Mouse (Mus musculus) macrophage (primary cell): ENCODE data around the gene Tuba1a. TPM values are rescaled to one million over a fixed set of nuclear protein-coding genes. Genes with fewer than 3 reads are reported as not detected.
"Not testable (repeated sequence)": the region's sequence is repeated elsewhere in the genome, so short reads cannot be mapped to it uniquely, and the experiment has no call there.

Experiments
- H3K27ac ChIP-seq: fragments of 350-480 bp; formaldehyde crosslinking; 2 replicates; pipeline ENCODE4 v1.9.0; 2021
- H3K36me3 ChIP-seq: fragments of 350-480 bp; formaldehyde crosslinking; 2 replicates; pipeline ENCODE4 v1.9.0; 2021; ENCODE audit errors: inconsistent target
- H3K4me3 ChIP-seq: fragments of 350-480 bp; formaldehyde crosslinking; 2 replicates; pipeline ENCODE4 v1.9.0; 2021; ENCODE audit errors: inconsistent target
- H3K79me2 ChIP-seq: fragments of 350-480 bp; formaldehyde crosslinking; 2 replicates; pipeline ENCODE4 v1.9.0; 2021; ENCODE audit errors: inconsistent target
- WGBS: methylation state at CpG from one replicate; pipeline ENCODE4 v1.1.7; 2026; ENCODE audit warnings: inconsistent platforms; ENCODE audit not compliant: missing documents; 5-methylcytosine and 5-hydroxymethylcytosine counted together
- polyA plus RNA-seq: library from polyadenylated mRNA; stranded (reverse); fragments of 250-400 nt; gene quantifications from 3 replicates; pipeline ENCODE4 v1.2.4, GENCODE M21; 2018; ENCODE audit warnings: inconsistent platforms

The Tuba1a gene
- polyA plus RNA-seq, 1 experiment from 2014 or later: 73.9 TPM

GRCm38 (mm10) chr15:98977759-98978408 is 24.4 kb upstream of the Tuba1a start:
- 96% methylated on average over 14 of the region's 14 CpGs for WGBS
- no peak overlapping the region for H3K4me3 ChIP-seq
- H3K36me3 ChIP-seq: no peaks in the 10 kb centered on the region
- no peaks in the 10 kb centered on the region for H3K79me2 ChIP-seq
- H3K27ac ChIP-seq: no peak overlapping the region

GRCm38 (mm10) chr15:98976763-98977758 is 23.6 kb upstream of the Tuba1a start:
- WGBS: 86% methylated on average over 21 of the region's 21 CpGs
- Histone ChIP-seq H3K4me3 (no peak overlapping the region), H3K27ac (no peak overlapping the region), H3K36me3 (no peaks in the 10 kb centered on the region), H3K79me2 (no peaks in the 10 kb centered on the region)

- WGBS: 61% methylated on average over 9 of the region's 9 CpGs
- H3K27ac ChIP-seq: no peak overlapping the region
Measured at GRCm38 (mm10) chr15:98973015-98973614, 19.6 kb upstream of the Tuba1a start.

GRCm38 (mm10) chr15:98971576-98972320 is 18.2 kb upstream of the Tuba1a start:
- not testable (repeated sequence) for H3K4me3 ChIP-seq, H3K36me3 ChIP-seq, H3K27ac ChIP-seq, H3K79me2 ChIP-seq
- 88% methylated on average over 15 of the region's 15 CpGs for WGBS

More at GRCm38 (mm10) chr15:98973015-98973614, 19.6 kb upstream of the Tuba1a start:
- H3K36me3 ChIP-seq: no peaks in the 10 kb centered on the region
- H3K4me3 ChIP-seq: no peak overlapping the region
- no peaks in the 10 kb centered on the region for H3K79me2 ChIP-seq

- WGBS: 75% methylated on average over 4 of the region's 4 CpGs
Measured at GRCm38 (mm10) chr15:98971111-98971510, 17.6 kb upstream of the Tuba1a start.

GRCm38 (mm10) chr15:98969372-98970101 is 16.0 kb upstream of the Tuba1a start:
- 49% methylated on average over 16 of the region's 16 CpGs for WGBS
- H3K27ac ChIP-seq: no peak overlapping the region

More at GRCm38 (mm10) chr15:98971111-98971510, 17.6 kb upstream of the Tuba1a start:
- no peaks in the 10 kb centered on the region for H3K79me2 ChIP-seq
- H3K4me3 ChIP-seq: no peak overlapping the region
- H3K27ac ChIP-seq: no peak overlapping the region
- H3K36me3 ChIP-seq: no peaks in the 10 kb centered on the region

GRCm38 (mm10) chr15:98968701-98969371 is 15.3 kb upstream of the Tuba1a start:
- Histone ChIP-seq H3K4me3 (no peak overlapping the region), H3K36me3 (no peaks in the 10 kb centered on the region), H3K79me2 (no peaks in the 10 kb centered on the region), H3K27ac (no peak overlapping the region)
- 90% methylated on average over 11 of the region's 12 CpGs for WGBS

More at GRCm38 (mm10) chr15:98969372-98970101, 16.0 kb upstream of the Tuba1a start:
- no peaks in the 10 kb centered on the region for H3K79me2 ChIP-seq
- H3K4me3 ChIP-seq: no peak overlapping the region
- H3K36me3 ChIP-seq: no peaks in the 10 kb centered on the region

GRCm38 (mm10) chr15:98959531-98959930 is 6.0 kb upstream of the Tuba1a start:
- no peak overlapping the region for H3K27ac ChIP-seq
- WGBS: 94% methylated on average over 3 of the region's 3 CpGs
- H3K36me3 ChIP-seq: no peaks in the 10 kb centered on the region
- no peak overlapping the region for H3K4me3 ChIP-seq
- no peaks in the 10 kb centered on the region for H3K79me2 ChIP-seq

GRCm38 (mm10) chr15:98958901-98959420 is 5.5 kb upstream of the Tuba1a start:
- WGBS: 73% methylated on average over 3 of the region's 4 CpGs
- Histone ChIP-seq H3K36me3 (no peaks in the 10 kb centered on the region), H3K4me3 (no peak overlapping the region), H3K27ac (no peak overlapping the region), H3K79me2 (no peaks in the 10 kb centered on the region)

- Histone ChIP-seq H3K79me2 (peaks cover 4% of the 10 kb centered on the region), H3K27ac (no peak overlapping the region), H3K36me3 (no peaks in the 10 kb centered on the region), H3K4me3 (no peak overlapping the region)
- WGBS: 97% methylated on average over 2 of the region's 5 CpGs
Measured at GRCm38 (mm10) chr15:98957475-98957874, 4.0 kb upstream of the Tuba1a start.

GRCm38 (mm10) chr15:98956000-98956399 is 2.5 kb upstream of the Tuba1a start:
- Histone ChIP-seq H3K36me3 (no peaks in the 10 kb centered on the region), H3K79me2 (peaks cover 13% of the 10 kb centered on the region), H3K27ac (no peak overlapping the region), H3K4me3 (no peak overlapping the region)
- 96% methylated on average over 4 of the region's 4 CpGs for WGBS

- Histone ChIP-seq H3K4me3 (no peak overlapping the region), H3K36me3 (no peaks in the 10 kb centered on the region)
Measured at GRCm38 (mm10) chr15:98955324-98955723, 1.8 kb upstream of the Tuba1a start.

More at GRCm38 (mm10) chr15:98955324-98955723, 1.8 kb upstream of the Tuba1a start:
- Histone ChIP-seq H3K27ac (no peak overlapping the region), H3K79me2 (peaks cover 13% of the 10 kb centered on the region)
- WGBS: 94% methylated on average over 4 of the region's 4 CpGs
